Mouse (Mus musculus): ENCODE measurements around the gene Plxnb3. TPM values are rescaled to one million over a fixed set of nuclear protein-coding genes. Genes with fewer than 3 reads are reported as not detected.

Plxnb3 gene
- polyA plus RNA-seq, 2 experiments, result 0.62 to 1.9 TPM

- TF ChIP-seq POLR2A (IDR thresholded peaks at IDR 0.05; ENCODE audit: borderline replicate concordance, extremely low read depth, insufficient read depth, insufficient read length), result no peak
- ATAC-seq (ENCODE audit: low FRiP score, low read depth) (no peak), DNase-seq (ENCODE audit: low spot score) (no peak)
- H3K27ac ChIP-seq (replicated peaks; ENCODE audit: low read depth, low read length), result no peak overlapping the region
- no peak overlapping the region for H3K9ac ChIP-seq (ENCODE audit: low read depth, low read length, severe bottlenecking)
- WGBS, result 60% methylated on average over 3 of the region's 3 CpGs
- H3K36me3 ChIP-seq (ENCODE audit: control insufficient read depth, insufficient read depth, low read length), result no peaks in the 10 kb centered on the region
- no peak overlapping the region for H3K4me3 ChIP-seq (replicated peaks; ENCODE audit: low read length)
- no peaks in the 10 kb centered on the region for H3K9me3 ChIP-seq (ENCODE audit: control insufficient read depth, low read length)
- no peaks in the 10 kb centered on the region for H3K4me1 ChIP-seq (ENCODE audit: control insufficient read depth, insufficient read depth, low read length)
- no peaks in the 10 kb centered on the region for H3K27me3 ChIP-seq (ENCODE audit: control insufficient read depth, insufficient read depth, low read length)
- H3K4me2 ChIP-seq (replicated peaks; ENCODE audit: low read depth, low read length, severe bottlenecking), result no peak overlapping the region
These were observed 59.9 kb downstream of the Plxnb3 start for GRCm38 (mm10) chrX:73816596-73817314.

Other genes starting within 250 kb of the Plxnb3 start
- 10.9 and 13.9 TPM in 2 replicates for gene Dusp9, start 117.7 kb upstream of the Plxnb3 start, polyA plus RNA-seq (2012; rRNA removed)
- 2.4 and 5.0 TPM in 2 replicates for gene Dusp9, start 117.7 kb upstream of the Plxnb3 start, polyA plus RNA-seq (2014; fragmentation: Nextera tagmentation; extraction: Ambion mirVana)
- 27.4 and 34.4 TPM in 2 replicates for gene Pnck, start 97.0 kb upstream of the Plxnb3 start, polyA plus RNA-seq (2012; rRNA removed)
- 20.9 and 22.7 TPM in 2 replicates for gene Pnck, start 97.0 kb upstream of the Plxnb3 start, polyA plus RNA-seq (2014; fragmentation: Nextera tagmentation; extraction: Ambion mirVana)
- gene Slc6a8, start 83.9 kb upstream of the Plxnb3 start, polyA plus RNA-seq (2012; rRNA removed), result 71.9 and 98.9 TPM in 2 replicates
- 11.9 and 12.5 TPM in 2 replicates for gene Slc6a8, start 83.9 kb upstream of the Plxnb3 start, polyA plus RNA-seq (2014; fragmentation: Nextera tagmentation; extraction: Ambion mirVana)
- 82.5 and 97.4 TPM in 2 replicates for gene Bcap31, start 40.9 kb upstream of the Plxnb3 start, polyA plus RNA-seq (2012; rRNA removed)
- 235 and 239 TPM in 2 replicates for gene Bcap31, start 40.9 kb upstream of the Plxnb3 start, polyA plus RNA-seq (2014; fragmentation: Nextera tagmentation; extraction: Ambion mirVana)
- 20.2 and 25.3 TPM in 2 replicates for gene Abcd1, start 40.5 kb upstream of the Plxnb3 start, polyA plus RNA-seq (2012; rRNA removed)
- gene Abcd1, start 40.5 kb upstream of the Plxnb3 start, polyA plus RNA-seq (2014; fragmentation: Nextera tagmentation; extraction: Ambion mirVana), result 15.2 and 16.8 TPM in 2 replicates
- gene Srpk3, start 17.3 kb downstream of the Plxnb3 start, polyA plus RNA-seq (2012; rRNA removed), result 46.4 and 48.0 TPM in 2 replicates
- 22.2 and 31.0 TPM in 2 replicates for gene Srpk3, start 17.3 kb downstream of the Plxnb3 start, polyA plus RNA-seq (2014; fragmentation: Nextera tagmentation; extraction: Ambion mirVana)
- 366 and 388 TPM in 2 replicates for gene Idh3g, start 29.8 kb downstream of the Plxnb3 start, polyA plus RNA-seq (2012; rRNA removed)
- 217 and 220 TPM in 2 replicates for gene Idh3g, start 29.8 kb downstream of the Plxnb3 start, polyA plus RNA-seq (2014; fragmentation: Nextera tagmentation; extraction: Ambion mirVana)
- 284 and 305 TPM in 2 replicates for gene Ssr4, start 29.9 kb downstream of the Plxnb3 start, polyA plus RNA-seq (2012; rRNA removed)
- gene Ssr4, start 29.9 kb downstream of the Plxnb3 start, polyA plus RNA-seq (2014; fragmentation: Nextera tagmentation; extraction: Ambion mirVana), result 254 and 292 TPM in 2 replicates
- gene Pdzd4, start 67.9 kb downstream of the Plxnb3 start, polyA plus RNA-seq (2012; rRNA removed), result 20.9 and 22.0 TPM in 2 replicates
- 1.4 and 1.5 TPM in 2 replicates for gene Pdzd4, start 67.9 kb downstream of the Plxnb3 start, polyA plus RNA-seq (2014; fragmentation: Nextera tagmentation; extraction: Ambion mirVana)
- 0.03 TPM in 1 of 2 replicates, not detected in the other for gene Avpr2, start 135.0 kb downstream of the Plxnb3 start, polyA plus RNA-seq (2012; rRNA removed)
- gene Avpr2, start 135.0 kb downstream of the Plxnb3 start, polyA plus RNA-seq (2014; fragmentation: Nextera tagmentation; extraction: Ambion mirVana), result 0.10 TPM in 1 of 2 replicates, not detected in the other
- 7.8 and 8.6 TPM in 2 replicates for gene L1cam, start 139.0 kb downstream of the Plxnb3 start, polyA plus RNA-seq (2012; rRNA removed)
- gene L1cam, start 139.0 kb downstream of the Plxnb3 start, polyA plus RNA-seq (2014; fragmentation: Nextera tagmentation; extraction: Ambion mirVana), result 2.9 and 4.6 TPM in 2 replicates
- 8.8 and 9.3 TPM in 2 replicates for gene Arhgap4, start 164.8 kb downstream of the Plxnb3 start, polyA plus RNA-seq (2012; rRNA removed)
- gene Arhgap4, start 164.8 kb downstream of the Plxnb3 start, polyA plus RNA-seq (2014; fragmentation: Nextera tagmentation; extraction: Ambion mirVana), result 2.7 and 3.7 TPM in 2 replicates
- gene Naa10, start 164.9 kb downstream of the Plxnb3 start, polyA plus RNA-seq (2012; rRNA removed), result 114 and 128 TPM in 2 replicates
- 112 and 117 TPM in 2 replicates for gene Naa10, start 164.9 kb downstream of the Plxnb3 start, polyA plus RNA-seq (2014; fragmentation: Nextera tagmentation; extraction: Ambion mirVana)
- gene Renbp, start 173.8 kb downstream of the Plxnb3 start, polyA plus RNA-seq (2012; rRNA removed), result 29.6 and 33.7 TPM in 2 replicates
- 34.0 and 39.3 TPM in 2 replicates for gene Renbp, start 173.8 kb downstream of the Plxnb3 start, polyA plus RNA-seq (2014; fragmentation: Nextera tagmentation; extraction: Ambion mirVana)
- 71.7 and 93.7 TPM in 2 replicates for gene Hcfc1, start 209.3 kb downstream of the Plxnb3 start, polyA plus RNA-seq (2012; rRNA removed)
- 65.3 and 71.2 TPM in 2 replicates for gene Hcfc1, start 209.3 kb downstream of the Plxnb3 start, polyA plus RNA-seq (2014; fragmentation: Nextera tagmentation; extraction: Ambion mirVana)